Mouse (Mus musculus) heart, postnatal 4 days (tissue): ENCODE data around the gene Phf19. TPM values are rescaled to one million over a fixed set of nuclear protein-coding genes. Genes with fewer than 3 reads are reported as not detected.

Experiments
- DNase-seq: peaks from one replicate; pipeline ENCODE4 v3.0.0; 2021
- total RNA-seq, 2 experiments: library from RNA; stranded (reverse); gene quantifications; 2 replicates each; pipeline ENCODE4 v1.2.3; 2021

Phf19 gene
- total RNA-seq, 2 experiments from 2014 or later: 6.2 to 6.6 TPM

DNA sequence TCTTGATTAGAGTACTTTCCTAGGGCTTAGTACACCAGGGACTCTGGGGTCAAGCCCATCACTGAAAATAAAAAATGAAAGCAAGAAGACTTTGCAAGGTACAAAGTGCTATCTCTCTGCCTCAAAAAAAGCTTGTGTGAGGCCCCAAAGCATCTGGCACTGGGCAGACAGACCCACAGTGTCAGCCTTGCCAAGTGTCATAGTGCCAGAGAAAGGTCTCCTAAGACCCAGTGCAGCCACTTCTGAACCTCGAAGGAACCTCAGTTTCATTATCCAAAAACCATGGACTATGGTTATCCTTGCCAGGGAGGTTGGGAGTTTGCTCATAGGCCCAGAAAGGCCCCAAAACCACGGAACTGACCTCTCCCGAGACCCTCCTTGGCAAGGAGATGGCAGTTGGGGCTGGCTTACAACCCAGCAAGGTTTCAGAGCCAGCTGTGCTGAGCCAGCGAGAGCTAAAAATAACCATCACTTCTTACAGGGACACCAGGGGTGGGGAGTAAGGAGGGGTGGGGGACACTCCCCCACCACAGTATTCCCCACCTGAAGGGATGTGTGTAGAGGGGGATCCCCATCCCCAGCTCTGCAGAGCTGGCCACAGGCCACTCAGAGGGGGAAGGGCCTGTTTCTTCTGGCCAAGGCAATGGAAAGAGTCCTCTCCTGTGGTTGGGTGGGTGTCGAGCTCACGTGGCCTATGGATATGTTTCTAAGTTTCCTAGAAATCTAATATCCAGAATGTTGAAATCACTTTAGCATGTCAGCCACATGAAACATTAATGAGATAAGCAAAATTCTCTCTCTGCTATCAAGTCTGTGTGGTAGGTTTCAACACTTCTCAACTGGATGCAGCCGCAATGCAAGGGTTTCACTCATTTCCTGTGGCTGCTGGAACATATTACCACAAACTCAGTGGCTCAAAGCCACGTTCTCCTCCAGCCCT is 24.7 kb upstream of the Phf19 start:
- DNase-seq: peak; percentile 63

DNA sequence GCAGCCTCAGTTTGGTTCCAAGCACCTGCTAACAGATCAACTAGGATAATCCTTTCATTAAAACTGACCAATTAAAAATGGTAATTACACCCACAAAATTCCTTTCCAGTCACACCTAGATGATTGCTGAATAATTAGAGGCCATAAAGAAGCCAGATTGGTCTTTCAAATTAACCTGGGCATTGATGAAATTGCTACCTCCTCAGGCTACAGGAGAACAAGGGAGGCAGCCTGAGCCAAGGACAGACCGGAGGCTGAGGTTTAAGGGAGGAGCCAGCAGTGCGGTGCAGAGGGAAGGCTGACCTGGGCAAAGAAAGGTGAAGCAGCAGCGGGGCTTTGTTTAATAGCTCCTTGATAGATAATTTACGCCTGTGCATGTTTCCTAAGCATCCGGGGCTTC is 23.6 kb upstream of the Phf19 start:
- DNase-seq: no peak

DNA sequence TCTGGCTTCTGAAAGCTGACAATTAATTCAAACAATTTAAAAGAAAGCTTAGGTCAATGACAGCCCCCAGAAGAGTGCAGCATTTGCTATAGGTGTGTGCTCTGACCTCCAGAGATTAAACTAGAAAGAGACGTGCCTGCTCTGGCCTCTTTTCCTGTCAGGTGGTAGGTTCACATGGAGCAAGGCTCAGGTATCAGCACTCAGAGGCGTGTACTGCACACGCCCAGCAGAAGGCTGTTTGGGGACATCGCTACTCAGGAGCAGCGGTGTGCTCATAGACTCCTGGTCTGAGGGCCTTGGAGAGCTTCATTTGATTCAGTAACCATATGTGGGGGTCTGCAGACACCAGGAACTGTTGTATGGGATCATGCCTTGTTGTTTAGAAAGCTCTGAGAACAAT is 13.5 kb upstream of the Phf19 start:
- no peak for DNase-seq

DNA sequence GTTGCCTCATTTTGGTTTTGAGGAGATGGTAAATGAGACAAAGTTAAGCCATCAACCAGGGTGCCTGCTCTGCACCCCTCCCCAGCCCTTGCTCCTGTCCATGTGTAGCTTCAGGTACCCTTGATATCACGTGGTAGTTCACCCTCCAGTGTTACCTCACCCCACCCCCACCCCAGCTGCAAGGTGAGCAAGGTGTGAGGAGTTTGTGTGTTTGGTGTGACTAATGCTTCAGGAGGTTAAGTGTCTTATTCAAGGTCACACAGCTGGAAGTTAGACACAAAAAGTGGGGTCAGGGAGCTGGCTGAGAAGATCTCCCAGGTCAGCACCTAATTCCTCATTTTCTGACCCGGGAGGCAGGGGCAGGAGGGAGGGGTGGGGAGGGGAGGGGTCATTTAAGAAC is 8.9 kb upstream of the Phf19 start:
- DNase-seq: no peak

DNA sequence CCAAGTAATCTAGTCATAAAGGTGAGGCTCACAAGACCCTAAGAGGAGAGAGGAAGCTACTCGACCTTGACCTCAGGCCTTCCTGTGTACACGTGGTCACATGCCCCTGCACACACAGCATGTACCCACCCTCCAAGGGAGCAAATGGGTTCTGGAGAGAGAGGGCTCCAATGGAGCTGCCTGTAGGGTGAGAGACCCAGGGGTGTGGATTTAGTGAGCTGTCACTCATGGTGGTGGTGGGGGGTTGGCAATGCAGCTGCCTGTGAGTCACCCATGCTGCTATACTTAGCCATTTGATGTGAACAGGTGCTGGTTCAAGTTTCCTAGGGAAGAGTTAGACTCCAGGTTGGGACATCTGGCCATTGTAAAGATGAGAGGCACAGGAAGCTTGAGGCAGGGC is 6.3 kb upstream of the Phf19 start:
- no peak for DNase-seq

DNA sequence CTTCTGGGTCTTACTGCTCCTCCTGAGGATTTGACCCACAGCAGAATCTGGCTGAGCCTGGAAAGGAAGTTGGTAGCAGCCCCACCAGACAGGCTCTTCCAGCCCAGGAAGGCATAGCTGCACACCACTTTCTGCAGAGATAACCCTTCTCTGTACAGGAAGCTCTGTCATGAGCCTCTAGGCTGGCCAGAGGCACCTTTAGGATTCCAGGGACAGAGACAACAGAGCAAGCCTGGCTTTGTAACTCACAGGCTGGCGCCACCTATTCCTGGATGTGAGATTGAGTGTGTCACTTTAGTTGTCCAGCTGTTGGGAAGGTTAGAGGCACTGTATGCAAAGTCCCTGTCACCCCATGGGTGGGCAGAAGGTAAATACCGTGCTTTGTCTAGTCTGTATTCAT is 1.3 kb upstream of the Phf19 start:
- DNase-seq: no peak

DNA sequence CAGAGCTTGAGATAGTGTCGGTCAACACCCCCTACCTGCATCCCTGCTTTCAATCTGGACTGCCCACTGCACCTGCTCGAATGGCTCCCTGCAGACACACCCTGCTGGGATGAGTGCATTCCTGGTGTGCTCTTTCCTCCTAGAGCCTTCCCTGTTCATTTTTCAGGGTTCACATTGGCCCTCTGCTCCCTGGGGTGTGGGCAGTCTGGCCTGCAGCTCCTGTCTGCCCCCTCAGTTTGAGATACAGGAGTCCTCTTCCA is 927 bp upstream of the Phf19 start:
- DNase-seq: no peak

DNA sequence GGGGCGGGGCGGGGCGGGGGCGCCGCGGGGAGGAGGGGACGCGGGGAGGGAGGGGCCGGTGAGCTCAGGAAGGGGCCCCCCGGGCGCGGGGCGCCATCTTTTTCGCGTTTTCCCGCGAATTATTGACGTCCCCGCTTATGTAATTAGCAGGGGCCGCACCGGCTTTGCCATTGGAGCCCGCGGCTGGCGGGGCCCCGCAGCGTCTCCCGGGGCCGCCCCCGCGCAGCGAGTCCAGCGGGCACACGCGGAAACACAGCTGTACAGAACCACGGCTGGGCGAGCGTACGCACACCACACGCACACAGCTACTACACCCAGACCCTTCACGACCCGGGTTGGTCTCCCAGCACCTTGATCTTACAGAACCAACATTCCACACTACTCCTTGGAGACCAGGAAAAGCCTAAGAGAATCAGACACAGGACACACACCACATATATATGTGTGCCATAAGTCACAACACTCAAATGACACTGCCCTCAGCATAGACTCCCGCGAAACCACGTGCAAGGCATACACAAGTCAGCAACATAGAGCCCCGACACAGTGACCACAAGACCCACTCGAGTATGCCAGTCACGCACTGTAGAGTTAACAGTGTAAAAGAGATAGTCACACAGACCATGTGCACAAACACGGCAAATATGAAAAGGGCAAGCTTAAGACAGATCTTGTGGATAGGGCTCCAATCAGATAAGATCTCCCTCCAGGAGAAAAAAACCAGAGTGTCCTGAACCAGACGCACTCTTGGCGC is 420 bp upstream of the Phf19 start:
- peak; percentile 56 for DNase-seq

DNA sequence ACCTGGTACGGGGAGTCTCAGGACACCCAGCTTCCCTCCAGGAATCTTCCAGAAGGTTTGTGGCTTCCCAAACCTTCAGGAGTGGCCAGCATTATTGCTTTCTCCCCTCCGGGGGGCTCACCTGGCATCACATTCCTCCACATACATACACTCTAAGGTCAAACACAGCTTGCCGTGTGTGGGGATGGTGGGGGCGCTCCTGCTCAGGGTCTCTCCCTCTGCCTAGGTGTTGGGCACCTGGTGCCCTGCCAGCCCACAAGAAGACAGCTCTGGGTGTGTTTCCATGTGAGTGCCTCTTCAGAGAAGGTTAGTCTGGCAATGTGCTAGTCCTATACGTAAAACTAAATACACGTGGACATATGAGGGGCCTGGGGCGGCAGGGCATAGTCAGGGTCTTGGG is 1.2 kb downstream of the Phf19 start:
- DNase-seq: no peak

DNA sequence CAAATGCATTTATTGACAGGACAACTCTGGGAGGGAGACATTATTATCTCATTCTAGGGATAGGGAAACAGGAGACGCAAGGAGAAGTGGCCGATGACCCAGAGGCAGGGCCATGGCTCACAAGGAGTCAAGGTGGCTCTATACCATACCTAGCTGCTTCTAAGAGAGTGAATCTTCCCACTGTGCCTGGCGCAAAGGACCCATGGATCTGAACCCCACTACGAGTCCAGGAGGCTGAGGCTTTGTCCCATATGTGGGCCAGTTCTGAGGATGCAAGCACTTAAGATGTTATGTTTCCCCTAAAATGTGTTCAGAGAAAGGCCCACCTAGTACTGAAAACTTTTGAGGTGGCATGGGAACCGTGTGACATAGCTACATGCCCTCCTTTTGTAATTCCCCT is 2.0 kb downstream of the Phf19 start:
- no peak for DNase-seq

DNA sequence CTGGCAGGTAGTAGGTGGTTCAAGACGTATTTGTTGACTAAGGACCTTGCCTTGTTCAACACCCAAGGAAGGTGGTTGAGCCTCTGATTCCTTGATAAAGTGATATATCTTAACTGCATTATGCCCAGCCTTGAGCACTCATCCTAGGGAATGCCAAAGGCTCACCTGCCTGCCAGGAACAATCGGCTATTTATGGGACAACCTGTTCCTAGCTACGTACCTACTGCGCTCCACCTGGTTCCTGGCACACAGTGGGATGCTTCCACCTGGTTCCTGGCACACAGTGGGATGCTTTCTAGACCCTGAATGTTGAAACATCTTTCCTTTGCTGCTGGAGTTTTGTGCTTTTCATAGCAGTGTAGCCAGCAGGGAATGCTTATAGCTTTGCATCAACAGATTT is 4.1 kb downstream of the Phf19 start:
- no peak for DNase-seq

DNA sequence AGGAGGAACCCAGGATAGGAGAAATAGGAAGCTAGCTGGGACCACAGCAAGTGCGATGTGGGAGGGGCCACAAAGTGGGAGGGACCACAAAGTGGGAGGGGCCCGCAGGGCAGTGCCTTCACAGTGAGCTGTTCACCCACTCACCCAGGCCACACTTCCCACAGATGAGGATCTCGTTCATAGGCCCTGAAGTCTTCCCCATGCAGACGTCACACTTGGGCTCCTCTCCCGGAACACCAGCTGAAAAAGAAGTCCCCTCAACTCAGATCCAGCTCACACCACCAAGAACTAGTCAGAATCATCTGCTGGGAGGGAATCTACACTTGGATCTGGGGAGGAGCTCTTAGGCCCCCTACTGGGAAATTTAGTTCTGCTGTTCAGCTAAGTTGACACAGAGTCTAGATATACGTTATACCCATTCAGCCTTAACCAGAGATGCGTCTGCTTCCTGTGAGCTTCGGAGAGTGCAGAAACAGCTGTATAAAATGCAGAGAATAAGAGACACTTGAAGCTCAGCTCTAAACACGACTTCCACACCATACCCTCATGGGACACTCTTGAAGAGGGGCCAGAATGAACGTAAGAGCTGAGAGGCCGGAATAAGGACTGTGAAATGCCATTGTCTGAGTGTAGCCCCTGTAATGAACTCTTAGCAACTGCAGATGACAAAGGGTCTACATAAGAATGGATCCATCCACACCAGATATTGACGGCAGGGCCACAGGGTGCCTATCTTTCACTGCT is 6.8 kb downstream of the Phf19 start:
- peak; percentile 73 for DNase-seq

DNA sequence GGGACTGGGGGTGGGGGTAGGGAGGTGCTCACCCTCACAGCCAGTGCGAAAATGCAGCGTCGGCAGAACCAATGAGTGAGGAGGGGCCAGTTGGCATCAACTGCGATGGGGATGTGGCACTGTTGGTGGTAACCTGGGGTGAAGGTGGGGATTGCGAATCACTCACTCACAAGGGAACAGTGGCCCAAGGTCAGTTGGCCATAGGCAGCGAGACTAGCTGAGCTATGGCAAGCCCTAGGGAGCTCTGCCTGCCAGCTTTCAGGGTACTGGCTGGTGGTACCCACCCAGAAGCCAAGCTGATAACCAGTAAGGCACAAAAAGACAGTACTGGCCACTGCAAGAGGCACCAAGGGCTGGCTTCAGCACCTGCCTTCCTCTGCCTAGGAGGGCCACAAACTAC is 7.4 kb downstream of the Phf19 start:
- DNase-seq: no peak

DNA sequence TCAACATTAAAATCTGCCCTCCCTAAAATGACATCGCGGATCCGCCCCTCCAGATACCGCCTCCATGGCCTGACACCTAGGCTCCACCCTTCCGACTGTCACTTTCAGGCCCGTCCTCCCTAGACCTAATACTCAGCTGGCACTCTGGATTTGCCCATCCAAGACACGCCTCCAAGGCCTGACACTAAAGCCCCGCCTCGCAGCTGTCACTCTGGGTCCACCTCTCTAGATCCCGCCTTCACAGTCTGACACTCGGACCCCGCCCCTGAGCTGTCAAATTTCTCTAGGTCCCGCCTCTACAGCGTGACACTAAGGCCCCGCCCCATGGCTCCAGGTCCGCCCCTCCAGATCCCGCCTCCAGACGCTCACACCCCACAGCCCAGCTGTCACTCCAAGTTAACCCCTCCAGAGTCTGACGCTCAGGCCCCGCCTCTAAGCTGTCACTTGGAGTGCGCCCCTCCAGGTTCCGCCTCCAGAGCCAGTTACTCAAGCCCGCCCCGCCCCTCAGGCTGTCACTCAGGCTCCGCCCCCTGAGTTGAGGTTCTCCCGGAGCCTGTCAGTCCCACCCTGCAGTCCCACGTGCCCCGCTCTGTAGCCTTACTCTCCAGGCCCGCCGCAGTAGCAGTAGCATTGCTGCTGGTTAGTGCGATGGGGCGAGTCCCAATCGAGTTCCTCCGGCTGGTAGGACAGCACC is 8.8 kb downstream of the Phf19 start:
- peak; percentile 98 for DNase-seq

DNA sequence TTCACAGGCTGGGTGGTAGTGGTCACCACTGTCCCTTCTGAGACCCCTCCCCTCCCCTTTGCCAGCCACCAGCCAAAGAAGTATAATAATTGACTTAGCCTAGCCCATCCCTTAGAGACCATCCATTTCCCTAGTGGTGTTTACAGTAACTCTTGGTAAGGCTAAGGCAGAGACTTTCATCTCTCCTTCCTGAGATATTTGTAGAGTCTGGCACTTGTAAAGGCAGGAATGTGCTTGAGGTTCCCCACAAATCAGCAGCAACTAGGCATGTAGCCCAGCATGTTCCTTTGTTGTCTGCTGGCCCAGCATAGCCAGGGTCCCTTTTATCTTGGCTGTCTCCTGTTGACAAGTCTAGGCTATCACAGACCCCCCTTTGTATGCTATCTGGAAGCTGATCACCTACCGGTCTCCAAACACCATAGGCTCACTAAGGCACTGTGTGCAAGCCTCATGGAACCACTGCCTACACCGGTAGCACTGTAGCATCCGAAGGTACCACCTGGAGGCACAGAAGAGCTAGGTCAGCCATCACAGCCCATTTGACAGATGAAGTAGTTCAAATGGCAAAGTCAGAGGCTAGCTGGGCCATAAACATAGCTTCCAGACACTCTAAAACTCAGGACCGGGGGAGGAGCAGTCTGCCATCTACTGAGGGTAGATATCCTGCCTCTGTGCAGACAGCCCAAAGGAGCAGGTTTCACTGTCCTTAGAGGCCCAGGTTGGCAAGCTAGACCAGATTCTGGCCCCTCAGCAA is 10.0 kb downstream of the Phf19 start:
- no peak for DNase-seq

DNA sequence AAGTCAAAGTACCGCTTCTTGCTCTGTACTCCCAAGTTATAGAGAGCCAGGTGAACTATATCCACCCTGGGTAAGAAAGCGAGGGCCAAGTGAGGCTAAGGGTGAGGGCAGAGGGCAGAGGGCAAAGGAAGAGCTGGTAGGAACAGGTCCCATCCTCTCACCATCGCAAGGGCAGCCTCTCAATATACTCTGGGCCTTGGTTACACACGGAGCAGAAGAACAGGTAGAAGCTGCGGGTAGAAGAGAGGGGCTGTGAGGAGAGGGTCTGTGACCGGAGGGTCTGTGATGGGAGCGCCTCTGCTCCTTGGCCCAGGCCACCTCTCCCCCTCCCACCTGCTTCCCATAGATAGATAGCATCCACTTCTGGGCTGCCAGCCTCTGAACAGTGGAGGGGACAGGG is 10.6 kb downstream of the Phf19 start:
- DNase-seq: no peak

DNA sequence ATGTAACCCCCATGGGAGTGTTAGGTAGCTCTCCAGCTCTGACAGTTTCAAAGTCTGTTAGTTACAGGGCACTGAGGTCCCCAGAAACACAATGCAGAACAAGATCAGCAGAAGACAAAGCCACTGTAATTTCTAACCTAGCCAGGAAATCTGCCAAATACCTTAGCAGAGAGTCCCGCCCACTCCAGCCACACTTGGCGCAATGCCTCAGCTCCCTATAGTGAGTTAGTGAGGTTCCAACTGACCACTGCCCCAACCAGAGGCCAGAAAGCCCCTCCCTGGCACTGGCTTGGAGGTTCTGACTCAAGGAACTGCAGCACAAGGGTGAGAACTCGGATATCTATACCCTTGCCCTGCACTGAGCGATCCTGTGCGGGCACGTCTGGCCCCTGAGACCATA is 11.1 kb downstream of the Phf19 start:
- DNase-seq: no peak

DNA sequence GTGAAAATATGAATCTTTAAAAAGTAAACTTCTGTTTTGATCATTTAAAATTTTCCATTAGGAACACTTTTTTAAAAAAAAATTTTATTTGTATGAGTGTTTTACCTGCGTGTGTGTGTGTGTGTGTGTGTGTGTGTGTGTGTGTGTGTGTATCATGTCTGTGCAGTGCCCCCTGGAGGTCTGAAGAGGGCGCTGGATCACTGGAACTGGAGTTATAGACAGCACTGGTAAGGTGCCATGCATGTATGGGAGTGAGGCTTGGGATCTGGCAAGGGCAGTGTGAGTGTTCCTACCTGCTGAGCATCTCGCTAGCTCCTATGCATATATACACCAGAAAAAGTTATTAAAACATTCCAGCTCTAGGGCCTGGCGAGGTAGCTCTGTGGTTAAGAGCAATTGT is 12.1 kb downstream of the Phf19 start:
- no peak for DNase-seq

DNA sequence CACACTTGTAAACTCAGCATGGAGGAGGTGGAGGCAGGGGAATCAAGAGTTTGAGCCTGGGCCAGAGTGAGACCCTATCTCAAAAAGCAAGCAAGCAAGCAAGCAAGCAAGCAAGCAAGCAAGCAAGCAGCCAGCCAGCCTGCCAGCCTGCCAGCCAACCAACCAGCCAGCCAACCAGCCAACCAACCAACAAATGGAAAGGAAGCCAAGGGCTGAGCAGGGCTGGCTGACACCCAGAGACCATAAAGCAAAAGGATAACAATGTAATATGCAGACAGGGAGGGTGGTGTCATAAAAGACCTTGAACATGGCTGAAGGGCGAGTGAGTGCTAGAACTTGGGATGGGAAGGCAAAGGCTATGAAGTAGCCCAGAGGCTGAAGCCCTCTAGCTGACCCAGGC is 13.4 kb downstream of the Phf19 start:
- DNase-seq: no peak

DNA sequence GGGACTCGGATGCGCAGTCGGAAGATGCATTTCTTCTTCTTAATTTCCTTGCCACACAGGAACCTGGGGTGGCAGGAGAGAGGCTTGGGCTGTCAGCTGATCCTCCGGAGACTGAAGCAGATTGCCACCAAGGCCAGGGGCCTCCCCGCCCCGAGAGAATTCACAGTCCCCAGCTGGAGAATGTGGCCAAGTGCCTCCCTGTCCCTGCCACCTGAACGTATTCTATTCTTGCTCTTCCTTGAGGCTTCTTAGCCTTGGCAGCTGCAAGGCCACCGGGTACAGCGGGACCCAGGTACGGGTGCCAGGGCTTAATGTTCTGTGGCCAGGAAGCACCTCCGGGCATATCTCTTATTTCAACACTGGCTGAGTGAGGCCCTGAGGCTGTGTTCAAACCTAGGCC is 14.1 kb downstream of the Phf19 start:
- no peak for DNase-seq

DNA sequence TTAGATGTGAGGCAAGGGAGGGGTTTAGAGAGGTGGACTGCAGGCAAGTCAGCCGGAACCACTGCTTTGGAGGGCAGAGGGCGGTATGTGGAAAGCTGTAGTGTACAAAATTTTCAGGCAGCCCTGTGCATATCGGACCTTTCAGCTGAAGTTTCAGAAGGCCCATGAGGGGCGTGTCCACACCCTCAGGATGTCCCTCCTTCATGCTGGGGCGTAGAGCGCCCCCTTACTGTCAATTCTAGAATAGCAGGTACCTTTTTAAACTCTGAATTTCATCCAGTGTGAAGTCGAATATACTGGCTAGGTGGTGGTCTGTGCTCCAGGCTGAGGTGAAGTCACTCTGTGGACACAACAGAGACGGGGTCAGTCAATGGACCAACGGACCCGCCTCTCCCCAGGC is 16.0 kb downstream of the Phf19 start:
- peak; percentile 37 for DNase-seq

DNA sequence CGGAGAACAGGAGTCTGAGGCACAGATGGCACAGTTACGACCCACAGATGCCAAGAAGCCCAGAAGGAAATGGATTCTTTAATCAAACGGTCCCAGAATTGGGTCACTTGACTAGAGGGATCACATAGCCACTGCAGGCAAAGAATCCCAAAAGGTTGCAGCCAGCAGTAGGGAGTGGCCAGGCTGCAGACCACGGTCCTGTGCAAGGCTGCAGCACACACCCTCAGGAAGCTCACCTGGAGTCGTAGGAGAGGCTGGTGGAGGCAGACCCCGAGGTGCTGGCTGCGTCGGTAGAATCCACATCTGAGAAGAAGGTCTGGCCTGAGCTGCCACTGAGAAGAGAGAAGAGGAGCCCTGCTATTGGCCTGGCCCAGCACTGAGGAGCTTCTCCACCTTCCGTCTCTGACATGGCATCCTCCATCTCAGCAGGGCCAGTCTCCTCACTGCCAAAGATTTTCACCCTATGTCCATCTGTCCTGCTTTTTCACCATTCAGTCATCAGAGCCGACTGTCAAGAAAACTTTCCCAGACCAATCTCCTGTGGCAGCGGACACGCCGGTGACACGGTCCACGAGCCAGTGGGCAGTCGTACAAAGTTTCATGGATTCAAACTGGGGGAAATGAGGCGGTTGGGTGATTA is 16.9 kb downstream of the Phf19 start:
- DNase-seq: no peak
